Mouse (Mus musculus) T-helper 2 cell (primary cell): ENCODE data around the gene Bmper.

Experiments
- in situ Hi-C: fragments of 300-600 bp; cut with MboI, MseI; formaldehyde crosslinking; loops from one replicate; pipeline ENCODE4 v1.15.1; 2025; ENCODE audit warnings: high pct_unique_total_duplicates

The Bmper gene

DNA sequence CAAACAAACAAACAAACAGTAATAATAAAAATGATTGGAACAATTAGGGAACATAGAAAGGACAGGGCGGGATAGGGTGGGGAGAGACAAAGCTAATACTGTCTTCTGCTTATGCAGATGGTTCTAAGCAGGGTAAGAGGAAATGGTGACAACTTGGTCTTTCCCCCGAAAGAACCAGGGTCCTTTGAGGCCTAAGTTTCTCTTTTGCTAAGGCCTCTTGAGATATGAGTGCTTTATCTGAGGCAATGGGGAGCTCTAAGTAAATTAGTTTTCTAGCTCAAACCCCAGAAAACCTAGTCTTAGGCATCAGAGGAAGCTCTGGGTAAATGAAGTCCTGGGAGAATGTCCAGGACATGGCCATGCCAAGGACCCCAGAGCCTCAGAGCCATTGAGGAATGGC lies 141.2 kb downstream of the Bmper start:
- in situ Hi-C loops, result no loop called here

DNA sequence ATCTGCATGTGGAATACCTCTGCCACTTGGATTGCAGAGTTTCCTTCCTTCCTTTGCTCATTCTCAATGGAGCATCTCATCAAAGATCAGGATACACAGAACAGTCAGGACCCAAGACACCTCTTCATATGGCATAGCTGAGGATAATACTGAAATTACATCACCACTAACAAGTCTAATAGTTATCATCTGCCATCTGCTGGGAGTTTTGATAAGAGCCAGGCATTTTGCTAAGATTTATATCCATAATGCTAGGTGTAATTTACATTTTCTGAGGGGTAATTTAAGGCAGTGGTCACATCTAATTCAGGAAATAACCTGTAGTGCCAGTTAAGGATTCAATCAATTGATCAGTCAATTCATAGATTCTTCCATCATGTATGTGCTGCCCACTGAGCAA lies 145.2 kb downstream of the Bmper start:
- in situ Hi-C loops, result no loop called here

- in situ Hi-C loops, result no loop called here
Observed at GRCm38 (mm10) chr9:23374789-23375460, 152.0 kb downstream of the Bmper start.

DNA sequence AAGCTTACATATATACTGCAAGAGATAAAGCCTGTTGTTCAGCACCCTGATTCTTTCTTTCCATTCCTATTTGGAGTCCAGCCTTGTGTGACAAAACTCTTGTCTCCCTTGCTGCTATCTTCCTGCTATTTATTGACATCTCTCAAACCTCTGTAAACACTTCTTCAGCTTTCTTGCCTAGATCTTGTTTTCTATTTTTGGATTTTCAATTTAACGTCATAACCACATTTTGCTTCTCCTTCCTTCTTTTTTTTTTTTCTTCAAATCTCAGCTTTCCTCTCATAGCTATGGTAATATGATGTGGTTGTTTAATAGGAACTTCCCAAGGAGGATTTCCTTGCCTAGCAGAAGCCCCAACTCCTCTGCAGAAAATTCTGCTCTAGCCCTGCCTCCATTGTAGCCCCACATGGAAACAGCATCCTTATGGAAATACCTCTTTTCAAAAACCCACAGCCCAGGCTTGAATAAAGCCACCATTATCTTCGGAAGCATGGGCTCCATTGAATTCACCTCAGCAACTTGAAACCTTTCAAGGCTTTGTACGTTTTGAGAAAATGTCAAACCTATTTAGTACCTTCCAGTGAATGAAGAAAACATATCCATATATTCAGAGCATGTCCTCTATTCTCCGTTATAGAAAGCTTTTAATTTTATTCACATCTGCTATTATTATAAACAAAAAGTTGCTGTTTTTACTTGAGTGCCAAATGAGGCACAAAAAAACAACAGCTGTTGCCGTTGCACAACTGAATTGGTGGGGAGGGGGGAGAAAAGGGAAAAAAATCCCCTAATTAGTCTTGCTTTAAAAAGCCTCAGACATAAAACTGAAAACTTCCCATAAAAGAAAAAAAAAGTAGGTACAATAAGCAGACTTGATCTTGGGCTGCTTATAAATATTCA lies 155.2 kb downstream of the Bmper start:
- in situ Hi-C loops, result no loop called here

GRCm38 (mm10) chr9:23378731-23379170 lies 155.9 kb downstream of the Bmper start:
- in situ Hi-C loops, result no loop called here

GRCm38 (mm10) chr9:23380171-23380835 lies 157.4 kb downstream of the Bmper start:
- in situ Hi-C loops, result no loop called here

GRCm38 (mm10) chr9:23383291-23383690 lies 160.4 kb downstream of the Bmper start:
- in situ Hi-C loops, result no loop called here

- in situ Hi-C loops, result no loop called here
Observed at GRCm38 (mm10) chr9:23383837-23384236, 161.0 kb downstream of the Bmper start.

GRCm38 (mm10) chr9:23384880-23385279 lies 162.0 kb downstream of the Bmper start:
- in situ Hi-C loops, result no loop called here

- in situ Hi-C loops, result no loop called here
Observed at GRCm38 (mm10) chr9:23386201-23386600, 163.3 kb downstream of the Bmper start.

- in situ Hi-C loops, result no loop called here
Observed at GRCm38 (mm10) chr9:23390118-23390517, 167.2 kb downstream of the Bmper start.

GRCm38 (mm10) chr9:23394652-23395317 lies 171.9 kb downstream of the Bmper start:
- in situ Hi-C loops, result no loop called here

- in situ Hi-C loops, result no loop called here
Observed at GRCm38 (mm10) chr9:23396186-23396585, 173.3 kb downstream of the Bmper start.

DNA sequence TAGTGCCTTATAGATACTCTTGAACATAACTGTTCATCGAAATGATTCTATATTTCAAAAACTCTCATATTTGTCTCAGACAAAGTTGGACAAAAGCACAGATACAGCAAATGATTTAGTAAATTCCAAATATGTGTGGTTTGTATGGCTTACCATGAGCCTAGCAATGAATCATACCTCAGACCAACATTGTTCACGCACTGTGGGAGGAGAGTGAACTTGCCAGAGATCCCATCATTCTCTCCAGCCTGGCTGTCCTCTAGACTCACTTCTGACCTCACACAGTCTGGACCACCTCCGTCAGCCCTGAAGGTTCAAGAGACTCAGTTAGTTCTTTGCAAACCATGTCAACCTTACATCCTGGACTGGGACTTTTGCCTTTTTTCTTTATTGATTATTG lies 175.0 kb downstream of the Bmper start:
- in situ Hi-C loops, result no loop called here

DNA sequence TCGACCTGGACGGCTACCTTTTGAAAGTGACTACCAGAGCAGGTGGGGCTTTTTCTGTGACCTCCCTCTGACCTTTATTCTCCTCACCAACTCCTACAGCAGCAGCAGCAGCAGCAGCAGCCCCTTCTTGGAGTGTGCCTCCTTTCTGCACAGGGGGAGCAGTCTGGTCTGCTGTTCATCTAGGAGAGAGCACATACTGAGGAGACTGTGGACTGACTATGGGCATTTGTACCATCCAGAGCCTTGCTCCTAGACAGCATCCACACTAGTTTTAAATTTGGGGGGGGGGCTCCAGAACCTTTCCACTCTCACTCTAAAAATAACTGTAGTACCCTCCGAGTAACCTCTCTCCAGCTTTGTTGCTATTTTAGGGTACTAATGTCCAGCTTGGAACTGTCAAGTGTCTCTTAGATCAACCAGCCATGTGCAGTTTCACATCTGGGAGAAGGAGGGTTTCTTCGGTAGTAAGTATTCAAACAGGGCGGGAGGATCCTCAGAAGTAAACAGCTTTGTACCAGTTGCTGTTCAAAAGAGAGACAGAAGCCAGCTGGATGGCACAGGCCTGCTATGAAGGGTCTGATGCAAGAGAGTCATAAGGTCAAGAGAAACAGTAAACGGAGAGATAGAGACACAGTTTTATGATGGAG lies 176.9 kb downstream of the Bmper start:
- in situ Hi-C loops, result no loop called here

GRCm38 (mm10) chr9:23407416-23407815 lies 184.5 kb downstream of the Bmper start:
- in situ Hi-C loops, result no loop called here

DNA sequence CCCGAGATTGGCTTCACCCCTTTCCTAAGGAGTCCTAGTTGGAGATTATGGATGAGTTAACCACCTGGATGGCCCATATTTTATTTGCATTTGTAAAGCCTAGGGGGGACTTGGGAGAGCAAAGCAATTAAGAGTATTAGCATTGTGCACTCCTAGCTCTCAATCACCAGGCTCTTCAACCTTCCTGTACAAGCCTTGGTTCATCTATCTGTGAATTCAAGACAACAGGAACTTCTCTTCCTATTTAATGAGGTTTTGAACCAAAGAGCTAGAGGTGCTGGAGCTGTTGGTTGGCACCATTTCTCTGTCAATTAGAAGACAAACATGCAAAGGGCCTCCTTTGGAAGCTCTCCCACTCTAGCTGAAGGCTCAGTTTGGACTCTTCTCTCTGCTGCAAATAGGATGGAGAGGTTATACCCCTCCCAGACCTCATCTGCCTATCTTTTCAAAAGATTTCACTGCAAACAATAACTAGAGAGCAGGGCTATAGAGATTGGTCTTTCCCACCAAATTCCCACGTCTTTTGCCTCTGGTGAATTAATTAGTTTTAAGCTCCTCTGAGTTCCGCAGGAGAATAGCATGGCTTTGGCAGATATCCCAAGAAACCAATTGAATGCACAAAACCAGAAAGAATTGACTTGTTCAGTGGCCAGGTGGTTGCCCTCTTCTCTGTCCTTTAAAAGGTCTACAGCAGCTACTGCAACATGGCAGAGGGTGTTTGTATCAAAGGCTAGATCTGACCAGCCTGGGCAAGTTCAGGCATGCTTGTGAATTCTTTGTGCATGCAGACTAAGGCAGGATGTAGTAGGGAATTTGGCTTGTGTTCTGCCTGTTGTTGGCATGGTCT lies 185.3 kb downstream of the Bmper start:
- in situ Hi-C loops, result no loop called here

DNA sequence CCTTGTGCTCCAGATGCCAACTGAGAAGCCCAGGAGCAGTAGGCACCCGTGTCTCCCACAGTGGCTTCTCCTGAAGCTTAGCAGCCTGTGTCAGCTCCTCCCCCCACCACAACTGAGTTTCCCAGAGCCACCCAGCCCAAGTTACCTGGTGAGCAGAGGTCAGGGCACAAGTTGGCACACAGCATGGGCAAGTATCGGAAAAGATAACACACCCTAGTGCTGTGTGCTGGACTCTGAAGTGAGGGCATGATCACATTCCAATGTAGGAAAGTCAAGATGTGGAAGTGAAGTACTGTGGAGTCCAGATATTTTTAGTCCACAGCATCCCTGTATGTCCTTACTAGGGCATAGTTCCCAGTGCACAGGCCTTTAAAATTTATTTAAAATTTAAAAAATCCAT lies 187.7 kb downstream of the Bmper start:
- in situ Hi-C loops, result no loop called here

DNA sequence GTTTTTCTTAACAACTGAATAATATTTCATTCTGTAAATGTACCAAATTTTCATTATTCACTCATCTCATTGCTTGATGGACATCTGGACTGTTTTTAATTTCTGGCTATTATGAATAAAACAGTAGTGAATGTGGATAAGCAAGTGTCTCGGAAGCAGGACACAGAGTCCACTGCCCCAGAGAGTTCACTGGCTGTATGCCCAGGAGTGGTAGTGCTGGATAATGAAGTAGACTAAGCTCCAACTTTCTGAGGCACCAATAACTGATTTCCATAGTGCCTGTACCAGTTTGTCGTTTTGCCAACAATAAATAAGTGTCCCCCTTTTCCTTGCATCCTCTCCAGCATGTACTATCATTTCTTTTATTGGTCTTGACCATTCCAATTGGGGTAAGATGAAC lies 190.1 kb downstream of the Bmper start:
- in situ Hi-C loops, result no loop called here

- in situ Hi-C loops, result no loop called here
Observed at GRCm38 (mm10) chr9:23419107-23419506, 196.2 kb downstream of the Bmper start.
